Mouse (Mus musculus) liver, adult 2 months (tissue): ENCODE measurements around the gene Mrps24.

Source experiments
- CTCF ChIP-seq: fragments of 200-500 bp; IDR thresholded peaks from 2 replicates; pipeline ENCODE4 v1.5.1; 2011; ENCODE audit warnings: low read depth, low read length, control low read depth
- POLR2A ChIP-seq: fragments of 200-500 bp; IDR thresholded peaks from 2 replicates; pipeline ENCODE4 v1.6.1; 2011; ENCODE audit warnings: low read length, control low read depth; ENCODE audit not compliant: insufficient read depth; ENCODE audit errors: extremely low read depth

- TF ChIP-seq POLR2A (no peak), CTCF (peak; percentile 45)
Observed at GRCm38 (mm10) chr11:5742106-5742505, 26.6 kb upstream of the Mrps24 start.
